Mouse (Mus musculus) heart, adult 2 months (tissue): ENCODE results near the gene Srms.

ENCODE experiments used
- CTCF ChIP-seq: fragments of 200-600 bp; IDR thresholded peaks from 2 replicates; pipeline ENCODE4 v1.8.1; 2022; ENCODE audit warnings: antibody characterized with exemption, mild to moderate bottlenecking, moderate library complexity
- EP300 ChIP-seq: fragments of 200-500 bp; IDR thresholded peaks from 2 replicates; pipeline ENCODE4 v1.6.1; 2011; ENCODE audit warnings: low read depth, low read length, control low read depth; ENCODE audit not compliant: insufficient read depth
- POLR2A ChIP-seq: fragments of 200-500 bp; IDR thresholded peaks from 2 replicates; pipeline ENCODE4 v1.6.1; 2011; ENCODE audit warnings: mild to moderate bottlenecking, low read depth, low read length, control low read depth; ENCODE audit not compliant: insufficient read depth

DNA sequence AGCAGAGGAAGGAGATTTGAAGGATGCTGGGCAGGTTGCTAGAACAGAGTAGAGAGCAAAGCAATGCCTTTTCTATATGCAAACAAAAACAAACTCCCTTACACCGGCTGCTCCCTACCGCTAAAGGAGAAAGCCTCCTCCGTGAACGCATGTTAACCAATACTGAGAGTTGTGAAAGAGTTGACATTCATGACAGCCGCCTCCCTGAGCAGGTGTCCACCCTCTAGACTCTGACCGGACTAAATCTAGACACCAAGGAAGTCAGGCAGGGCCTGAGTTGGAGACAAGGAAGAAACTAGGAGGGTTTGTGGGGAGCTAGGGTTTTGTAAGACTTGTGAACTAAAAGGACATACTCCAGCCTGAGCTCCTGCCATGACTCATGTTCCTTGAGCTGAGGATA lies 10.1 kb downstream of the Srms start:
- TF ChIP-seq CTCF, result no peak
- no peak for TF ChIP-seq POLR2A
- no peak for TF ChIP-seq EP300
